Mouse (Mus musculus) stomach, embryonic 14.5 days (tissue): ENCODE measurements at regions not wholly inside any gene's neighbourhood (a gene's known extent, or its start where the extent isn't known, plus 50 kb on each side); places are given as distances from the start of the nearest gene placed in this dataset.

Experiments
- ATAC-seq: fragments of 200-750 bp; cut with Nextera tagmentation; 2 replicates; pipeline ENCODE4 v1.8.0; 2017; ENCODE audit warnings: low read depth, moderate TSS enrichment; ENCODE audit not compliant: insufficient number of reproducible peaks, insufficient read depth, low FRiP score
- H3K27ac ChIP-seq: fragments of 300-500 bp; sonication (generic); 2 replicates; pipeline ENCODE4 v1.5.1; 2014; ENCODE audit warnings: mild to moderate bottlenecking, low read length, moderate library complexity, mixed read lengths
- H3K27me3 ChIP-seq: fragments of 300-500 bp; sonication (generic); 2 replicates; pipeline ENCODE4 v1.6.1; 2014; ENCODE audit warnings: low read length, control low read depth, mixed read lengths; ENCODE audit not compliant: control insufficient read depth, insufficient read depth
- H3K36me3 ChIP-seq: fragments of 300-500 bp; sonication (generic); 2 replicates; pipeline ENCODE4 v1.6.1; 2014; ENCODE audit warnings: mild to moderate bottlenecking, control low read depth, low read length, moderate library complexity, mixed read lengths; ENCODE audit not compliant: control insufficient read depth, insufficient read depth
- H3K4me1 ChIP-seq: fragments of 300-500 bp; sonication (generic); 2 replicates; pipeline ENCODE4 v1.6.1; 2014; ENCODE audit warnings: low read length, control low read depth, mixed read lengths; ENCODE audit not compliant: control insufficient read depth, insufficient read depth
- H3K4me2 ChIP-seq: fragments of 300-500 bp; sonication (generic); replicated peaks from 2 replicates; pipeline ENCODE4 v1.6.1; 2014; ENCODE audit warnings: low read depth, low read length, control low read depth
- H3K4me3 ChIP-seq: fragments of 300-500 bp; sonication (generic); 2 replicates; pipeline ENCODE4 v1.5.1; 2014; ENCODE audit warnings: low read depth, low read length, control low read depth
- H3K9ac ChIP-seq: fragments of 300-500 bp; sonication (generic); replicated peaks from 2 replicates; pipeline ENCODE4 v1.6.1; 2014; ENCODE audit warnings: low read depth, mild to moderate bottlenecking, control low read depth, low read length, moderate library complexity, mixed read lengths
- H3K9me3 ChIP-seq: fragments of 300-500 bp; sonication (generic); 2 replicates; pipeline ENCODE4 v1.6.1; 2016; ENCODE audit warnings: low read depth, low read length, control low read depth; ENCODE audit not compliant: control insufficient read depth
- WGBS: fragments of 180-500 bp; shearing (Covaris S2); extraction: QIAGEN DNeasy Blood & Tissue Kit; methylation state at CpG from one replicate; pipeline ENCODE4 v1.1.7; 2014; 5-methylcytosine and 5-hydroxymethylcytosine counted together

- Histone ChIP-seq H3K27ac (no peak overlapping the region), H3K27me3 (no peaks in the 10 kb centered on the region), H3K9me3 (no peaks in the 10 kb centered on the region), H3K4me2 (no peak overlapping the region), H3K4me1 (0 out of 2 replicates have a peak, but pooled peaks cover 3% of the 10 kb centered on the region), H3K4me3 (no peak overlapping the region), H3K9ac (no peak overlapping the region), H3K36me3 (no peaks in the 10 kb centered on the region)
- 22% methylated on average over 3 of the region's 3 CpGs for WGBS
- ATAC-seq: no peak
Observed at GRCm38 (mm10) chr3:137482546-137482945, 138.9 kb upstream of the Ddit4l start.

GRCm38 (mm10) chr3:137482971-137483370 is 138.4 kb upstream of the Ddit4l start:
- Histone ChIP-seq H3K27me3 (no peaks in the 10 kb centered on the region), H3K27ac (no peak overlapping the region), H3K36me3 (no peaks in the 10 kb centered on the region), H3K9ac (no peak overlapping the region), H3K4me1 (0 out of 2 replicates have a peak, but pooled peaks cover 3% of the 10 kb centered on the region), H3K4me2 (no peak overlapping the region), H3K4me3 (no peak overlapping the region), H3K9me3 (no peaks in the 10 kb centered on the region)
- 24% methylated on average over 4 of the region's 4 CpGs for WGBS
- ATAC-seq: no peak

GRCm38 (mm10) chr3:137489592-137489991 is 131.8 kb upstream of the Ddit4l start:
- Histone ChIP-seq H3K4me3 (no peak overlapping the region), H3K36me3 (no peaks in the 10 kb centered on the region), H3K4me2 (no peak overlapping the region), H3K4me1 (no peaks in the 10 kb centered on the region), H3K27ac (no peak overlapping the region), H3K9me3 (no peaks in the 10 kb centered on the region), H3K27me3 (no peaks in the 10 kb centered on the region), H3K9ac (no peak overlapping the region)
- no peak for ATAC-seq

GRCm38 (mm10) chr3:137491508-137492019 is 129.8 kb upstream of the Ddit4l start:
- no peak overlapping the region for H3K9ac ChIP-seq
- no peak overlapping the region for H3K4me3 ChIP-seq
- no peaks in the 10 kb centered on the region for H3K9me3 ChIP-seq
- no peaks in the 10 kb centered on the region for H3K36me3 ChIP-seq
- H3K27me3 ChIP-seq: no peaks in the 10 kb centered on the region
- 66% methylated on average over 1 of the region's 1 CpGs for WGBS
- H3K4me2 ChIP-seq: no peak overlapping the region
- H3K27ac ChIP-seq: no peak overlapping the region
- no peak for ATAC-seq
- H3K4me1 ChIP-seq: no peaks in the 10 kb centered on the region

- Histone ChIP-seq H3K4me3 (no peak overlapping the region), H3K27me3 (no peaks in the 10 kb centered on the region), H3K9me3 (no peaks in the 10 kb centered on the region), H3K36me3 (no peaks in the 10 kb centered on the region), H3K9ac (no peak overlapping the region), H3K4me2 (no peak overlapping the region), H3K27ac (no peak overlapping the region), H3K4me1 (no peaks in the 10 kb centered on the region)
- WGBS: 82% methylated on average over 3 of the region's 3 CpGs
- ATAC-seq: no peak
Observed at GRCm38 (mm10) chr3:137498343-137498742, 123.1 kb upstream of the Ddit4l start.

GRCm38 (mm10) chr3:137511283-137511682 is 110.1 kb upstream of the Ddit4l start:
- H3K4me3 ChIP-seq: no peak overlapping the region
- 79% methylated on average over 1 of the region's 1 CpGs for WGBS

GRCm38 (mm10) chr3:137512411-137512810 is 109.0 kb upstream of the Ddit4l start:
- Histone ChIP-seq H3K4me1 (no peaks in the 10 kb centered on the region), H3K9ac (no peak overlapping the region), H3K27me3 (no peaks in the 10 kb centered on the region), H3K27ac (no peak overlapping the region), H3K9me3 (no peaks in the 10 kb centered on the region), H3K36me3 (no peaks in the 10 kb centered on the region), H3K4me3 (no peak overlapping the region), H3K4me2 (no peak overlapping the region)
- no peak for ATAC-seq
- WGBS: 80% methylated on average over 2 of the region's 2 CpGs

More at GRCm38 (mm10) chr3:137511283-137511682, 110.1 kb upstream of the Ddit4l start:
- Histone ChIP-seq H3K36me3 (no peaks in the 10 kb centered on the region), H3K9ac (no peak overlapping the region), H3K9me3 (no peaks in the 10 kb centered on the region), H3K27ac (no peak overlapping the region), H3K4me1 (no peaks in the 10 kb centered on the region), H3K27me3 (no peaks in the 10 kb centered on the region), H3K4me2 (no peak overlapping the region)
- ATAC-seq: no peak

- ATAC-seq: no peak
- WGBS: 47% methylated on average over 6 of the region's 6 CpGs
- Histone ChIP-seq H3K36me3 (no peaks in the 10 kb centered on the region), H3K9me3 (no peaks in the 10 kb centered on the region), H3K4me3 (no peak overlapping the region), H3K4me1 (no peaks in the 10 kb centered on the region), H3K9ac (no peak overlapping the region), H3K27me3 (no peaks in the 10 kb centered on the region), H3K4me2 (no peak overlapping the region), H3K27ac (no peak overlapping the region)
Observed at GRCm38 (mm10) chr3:137513026-137513425, 108.4 kb upstream of the Ddit4l start.

GRCm38 (mm10) chr3:137514238-137514637 is 107.2 kb upstream of the Ddit4l start:
- no peaks in the 10 kb centered on the region for H3K4me1 ChIP-seq
- no peaks in the 10 kb centered on the region for H3K27me3 ChIP-seq
- 95% methylated on average over 2 of the region's 2 CpGs for WGBS
- H3K27ac ChIP-seq: no peak overlapping the region
- no peak for ATAC-seq
- no peak overlapping the region for H3K4me3 ChIP-seq
- H3K36me3 ChIP-seq: no peaks in the 10 kb centered on the region
- no peak overlapping the region for H3K9ac ChIP-seq
- H3K9me3 ChIP-seq: no peaks in the 10 kb centered on the region
- H3K4me2 ChIP-seq: no peak overlapping the region
